Mouse (Mus musculus) ES-Bruce4 (cell line): Measurements from ENCODE around the gene Hoxd13.

ENCODE experiments used
- CTCF ChIP-seq: IDR thresholded peaks from one replicate; pipeline ENCODE4 v1.8.1; 2011; ENCODE audit warnings: low read depth, low read length
- EP300 ChIP-seq: IDR thresholded peaks from 2 replicates; pipeline ENCODE4 v1.6.1; 2011; ENCODE audit warnings: low read depth, low read length; ENCODE audit not compliant: insufficient read depth
- POLR2A ChIP-seq: IDR thresholded peaks from one replicate; pipeline ENCODE4 v1.8.1; 2011; ENCODE audit warnings: low read length; ENCODE audit not compliant: insufficient read depth

DNA sequence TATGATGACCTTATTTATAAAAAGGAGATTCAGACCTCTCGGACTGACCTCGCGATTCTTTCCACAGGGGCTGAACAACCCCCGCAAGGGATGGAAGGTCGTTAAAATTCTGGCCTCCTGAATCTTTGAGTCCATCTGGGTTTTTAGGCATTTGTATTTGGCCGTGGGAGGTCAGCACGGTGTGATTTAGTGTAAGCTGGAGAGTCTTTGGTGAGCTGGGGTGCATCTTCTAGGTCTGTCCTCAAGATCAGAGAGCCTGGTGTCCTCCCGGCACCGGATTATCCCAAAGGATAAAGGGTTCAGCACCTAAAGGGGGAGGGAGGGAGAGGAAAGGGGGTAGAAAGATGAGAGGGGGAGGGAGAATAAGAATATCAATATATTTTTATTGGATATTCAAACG, 35.2 kb downstream of the Hoxd13 start:
- TF ChIP-seq CTCF, result no peak
- TF ChIP-seq POLR2A, result no peak
- no peak for TF ChIP-seq EP300
